Mouse (Mus musculus) right cerebral cortex, postnatal 36 days (tissue): ENCODE data around the gene Rabepk.
"Not testable (repeated sequence)": the region's sequence is repeated elsewhere in the genome, so short reads cannot be mapped to it uniquely, and the experiment has no call there.

Experiments used
- DNase-seq, 2 experiments: peaks; one replicate each; pipeline ENCODE4 v3.0.0; 2022; ENCODE audit warnings: low spot score in 2 of 2, mixed read lengths in 1 of 2

Rabepk gene

DNA sequence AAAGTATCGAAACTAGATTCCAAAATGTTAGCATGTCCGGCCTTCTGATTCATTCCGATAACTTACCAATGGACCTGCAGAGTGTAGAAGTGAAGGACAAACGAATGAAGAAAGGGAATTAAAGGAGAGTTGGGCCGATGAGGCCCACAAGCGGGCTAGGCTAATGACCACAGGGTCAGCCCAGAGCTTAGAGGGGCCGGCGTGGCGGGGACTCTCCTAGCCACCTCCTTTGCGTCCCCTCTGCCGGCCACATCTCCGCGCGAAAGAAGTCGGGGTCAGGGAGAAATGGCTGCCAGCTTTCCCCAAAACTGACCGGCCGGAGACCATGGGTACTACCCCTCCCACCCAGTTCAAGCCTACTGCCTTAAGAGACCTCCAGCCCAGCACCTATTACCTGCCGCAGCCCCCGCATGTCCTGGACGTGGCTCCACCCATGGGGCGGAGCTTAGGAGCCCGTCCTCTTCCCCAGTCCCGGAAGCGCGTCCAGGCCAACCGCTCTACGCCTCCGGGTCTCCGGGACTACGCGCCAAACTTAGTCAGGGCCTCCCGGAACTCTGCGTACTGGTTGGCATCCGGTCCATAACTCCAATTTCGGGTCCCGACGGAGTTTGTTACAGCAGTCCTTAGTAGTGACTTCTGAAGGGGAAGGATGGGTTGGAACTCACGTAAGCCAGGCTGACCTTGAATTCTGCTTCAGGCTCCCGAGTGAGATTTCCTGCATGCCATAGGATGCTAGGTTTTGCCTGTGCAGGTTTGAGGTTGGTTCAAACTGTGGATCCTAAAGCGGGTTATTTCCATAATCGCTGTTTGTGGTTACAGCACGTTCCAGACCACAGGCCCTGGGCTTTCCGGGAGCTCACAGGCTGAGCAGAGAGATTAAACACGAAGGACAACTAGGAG, at the start of gene Rabepk:
Gene Rabepk (minus strand): TSS at position 556 of the 900 bp plus-strand sequence.
- peak; percentile 60 to 74 for DNase-seq

DNA sequence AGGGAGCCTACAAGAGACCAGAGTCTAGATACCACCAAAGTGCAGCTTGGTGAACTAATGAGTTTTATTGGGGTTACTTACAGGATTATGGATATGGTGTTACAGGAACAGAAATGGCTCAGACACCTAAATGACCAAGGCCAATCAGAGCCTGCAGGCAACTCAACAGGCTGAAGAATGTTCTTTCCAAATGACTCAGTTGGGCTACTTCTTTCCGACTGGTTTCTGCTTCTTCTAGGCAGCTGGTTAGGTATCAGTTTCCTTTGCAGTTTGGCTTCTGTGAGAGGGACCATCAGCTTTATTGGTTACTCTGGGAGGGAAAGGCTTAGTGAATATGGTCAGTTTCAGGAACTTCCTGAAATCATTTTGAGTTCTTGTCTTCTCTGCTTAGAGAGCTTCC, 48.0 kb upstream of the Rabepk start:
- no peak for DNase-seq

DNA sequence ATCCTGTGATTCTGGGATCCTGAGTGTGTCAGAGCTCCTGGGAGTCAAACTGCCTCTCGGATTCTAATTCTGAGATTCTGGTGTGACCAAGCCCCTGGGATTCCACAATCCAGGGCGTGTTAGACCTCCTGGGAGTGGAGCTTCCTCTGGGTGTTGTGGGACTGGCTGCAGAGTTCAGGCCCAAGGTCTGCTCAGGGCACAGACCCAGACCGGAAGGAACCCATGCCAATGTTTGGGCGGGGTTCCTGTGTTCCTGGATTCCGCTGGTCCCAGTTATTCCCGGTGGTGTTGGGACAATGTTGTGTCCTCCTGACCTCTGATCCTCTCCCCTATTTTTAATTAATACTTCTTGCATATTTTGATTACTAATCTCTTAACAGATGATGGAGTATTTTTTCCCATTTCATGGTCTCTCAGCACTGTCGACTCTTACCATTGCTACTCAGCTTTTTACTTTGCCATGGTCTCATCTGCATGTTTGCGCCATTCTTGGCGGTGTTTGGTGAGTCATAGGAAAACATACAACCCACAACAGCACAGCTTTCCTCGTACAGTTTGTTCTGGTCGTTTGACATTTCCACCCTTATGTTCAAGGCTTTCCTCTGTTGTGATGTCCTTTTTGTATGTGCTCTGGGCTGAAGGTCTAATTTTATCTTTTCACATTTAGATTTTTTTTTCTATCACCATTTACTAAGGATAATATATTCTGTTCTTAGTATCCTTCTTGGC, 43.7 kb upstream of the Rabepk start:
- DNase-seq = no peak

DNA sequence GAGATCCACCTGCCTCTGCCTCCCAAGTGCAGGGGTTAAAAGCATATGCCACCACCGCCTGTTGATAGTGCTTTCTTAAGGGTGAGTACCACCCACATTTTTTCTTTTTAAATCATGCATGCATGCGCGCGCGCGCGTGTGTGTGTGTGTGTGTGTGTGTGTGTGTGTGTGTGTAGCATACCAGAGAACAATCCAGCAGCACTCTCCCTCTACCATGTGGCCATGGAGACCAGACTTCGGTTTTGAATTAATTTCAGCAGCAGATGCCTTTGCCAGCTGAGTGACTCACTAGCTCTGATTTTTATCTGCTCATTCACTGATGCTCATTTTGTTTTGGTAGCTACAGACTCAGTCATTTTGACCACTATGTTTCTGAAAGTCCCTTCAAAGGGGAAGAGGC, 42.0 kb upstream of the Rabepk start:
- peak; percentile 60 to 70 for DNase-seq

DNA sequence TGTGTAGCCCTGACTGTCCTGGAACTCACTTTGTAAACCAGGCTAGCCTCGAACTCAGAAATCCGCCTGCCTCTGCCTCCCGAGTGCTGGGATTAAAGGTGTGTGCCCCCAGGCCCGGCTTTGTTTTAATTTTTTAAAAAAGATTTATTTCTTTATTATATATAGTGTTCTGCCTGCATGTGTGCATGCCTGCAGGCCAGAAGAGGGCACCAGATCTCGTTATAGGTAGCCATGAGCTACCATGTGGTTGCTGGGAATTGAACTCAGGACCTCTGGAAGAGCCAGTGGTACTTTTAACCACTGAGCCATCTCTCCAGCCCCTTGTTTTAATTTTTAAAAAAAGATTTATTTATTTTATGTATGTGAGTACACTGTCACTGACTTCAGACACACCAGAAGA, 40.4 kb upstream of the Rabepk start:
- not testable (repeated sequence) for DNase-seq

DNA sequence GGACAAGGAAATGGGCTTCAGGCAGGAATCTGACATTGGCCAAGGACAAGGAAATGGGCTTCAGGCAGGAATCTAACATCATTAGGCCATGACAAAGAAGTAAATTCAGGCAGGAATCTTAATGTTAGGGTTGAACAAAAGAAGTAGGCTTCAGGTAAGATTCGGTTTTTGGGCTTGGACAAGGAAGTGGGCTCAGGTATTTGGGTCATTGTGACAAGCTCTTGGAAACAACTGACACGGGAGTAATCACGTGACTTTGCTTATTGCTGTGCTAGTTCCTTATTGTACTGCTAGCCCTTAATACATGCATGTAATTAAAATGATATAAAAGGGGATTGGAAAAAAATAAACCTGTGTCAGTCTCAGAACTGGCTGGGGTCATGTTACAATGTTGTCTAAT, 36.0 kb upstream of the Rabepk start:
- no peak for DNase-seq

DNA sequence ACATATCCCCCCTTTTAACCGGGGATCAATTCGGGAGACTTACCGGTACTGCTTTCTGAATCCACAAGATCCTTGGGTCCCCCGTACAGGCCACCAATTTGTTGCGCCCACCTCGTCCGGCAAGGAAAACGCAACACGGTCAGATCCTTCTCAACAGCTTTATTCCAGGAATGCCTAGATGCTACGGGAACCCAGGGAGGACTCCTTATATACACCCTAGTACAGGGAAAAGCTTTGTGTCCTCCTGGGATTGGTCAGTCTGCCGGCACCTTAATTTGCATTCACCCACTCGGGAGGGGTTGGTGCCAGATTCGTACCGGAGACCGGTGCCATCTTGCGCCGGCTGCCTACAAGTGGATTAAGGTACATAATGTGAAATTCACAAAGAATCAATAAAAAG, 33.9 kb upstream of the Rabepk start:
- DNase-seq = no peak

DNA sequence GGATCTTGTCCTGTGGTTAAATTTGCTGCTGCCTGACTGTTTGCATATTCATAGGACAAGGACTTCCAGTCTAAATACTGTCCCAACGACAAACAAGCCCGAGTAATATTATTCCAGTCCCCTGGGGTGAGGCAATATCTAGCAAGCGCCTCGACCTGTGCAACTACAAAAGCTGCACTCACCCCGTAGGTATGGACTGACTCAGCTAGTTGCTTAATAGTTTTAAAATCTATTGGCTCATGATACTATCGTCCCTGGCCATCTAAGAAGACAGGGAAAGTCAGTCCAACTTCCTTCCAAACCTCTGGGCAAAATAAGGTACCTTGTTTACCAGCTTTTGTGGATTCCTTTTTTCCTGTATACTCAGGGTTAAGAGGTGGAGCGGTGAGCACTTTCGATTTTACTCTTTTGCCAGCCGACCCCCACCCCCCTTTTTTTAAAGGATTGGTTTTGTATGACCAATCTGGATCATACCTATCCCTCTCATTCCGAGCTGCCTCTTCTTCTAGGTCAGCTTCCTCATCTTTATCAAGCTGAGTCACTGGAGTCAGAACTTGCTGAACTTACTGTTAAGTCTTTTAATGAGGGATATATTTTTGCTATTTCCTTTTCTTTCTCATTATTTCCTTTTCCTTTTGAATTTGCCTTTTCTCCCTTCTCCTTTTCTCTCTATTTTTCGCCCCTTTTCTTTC, 33.2 kb upstream of the Rabepk start, which contains the start of gene Gm34653:
Gene Gm34653 (plus strand): TSS at position 242 of the 692 bp plus-strand sequence.
- not testable (repeated sequence) for DNase-seq

DNA sequence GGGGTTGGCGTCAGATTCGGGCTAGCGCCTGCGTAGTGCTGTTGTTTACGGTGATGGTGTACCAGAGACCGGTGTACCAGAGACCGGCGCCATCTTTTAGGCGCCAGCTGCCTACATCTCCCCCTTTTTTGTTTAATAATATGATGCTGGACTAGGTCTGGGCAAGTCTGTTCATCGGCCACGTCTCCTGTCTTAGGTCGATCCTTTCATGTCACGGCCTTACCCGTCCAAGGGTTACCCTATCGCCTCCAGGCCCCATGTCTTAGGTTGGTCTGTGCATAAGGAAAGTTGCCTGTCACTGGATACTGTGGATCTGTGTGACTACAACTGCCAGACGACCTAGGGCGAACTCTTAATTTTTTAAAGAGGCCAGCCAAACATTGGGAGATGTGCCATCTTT, 30.4 kb upstream of the Rabepk start:
- DNase-seq = not testable (repeated sequence)

DNA sequence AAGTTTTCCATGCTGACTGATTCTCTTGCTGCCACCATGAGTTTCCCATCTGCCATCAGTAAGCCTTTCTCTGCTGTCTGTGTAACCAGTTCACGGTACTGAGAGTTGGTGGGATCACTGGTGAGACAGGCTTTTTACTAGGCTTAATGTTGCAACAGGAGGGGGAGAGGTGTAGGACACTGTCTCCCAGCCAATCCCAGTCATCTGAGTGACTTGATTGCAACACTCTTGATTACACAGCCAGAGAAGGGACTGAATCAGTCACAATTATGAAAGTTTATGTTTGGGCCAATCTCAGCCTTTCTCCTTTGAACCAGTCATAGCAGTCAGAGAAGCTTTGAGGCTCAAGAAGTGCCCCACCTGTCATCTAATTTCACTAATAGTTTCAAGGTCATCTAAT, 28.3 kb upstream of the Rabepk start:
- DNase-seq = no peak

DNA sequence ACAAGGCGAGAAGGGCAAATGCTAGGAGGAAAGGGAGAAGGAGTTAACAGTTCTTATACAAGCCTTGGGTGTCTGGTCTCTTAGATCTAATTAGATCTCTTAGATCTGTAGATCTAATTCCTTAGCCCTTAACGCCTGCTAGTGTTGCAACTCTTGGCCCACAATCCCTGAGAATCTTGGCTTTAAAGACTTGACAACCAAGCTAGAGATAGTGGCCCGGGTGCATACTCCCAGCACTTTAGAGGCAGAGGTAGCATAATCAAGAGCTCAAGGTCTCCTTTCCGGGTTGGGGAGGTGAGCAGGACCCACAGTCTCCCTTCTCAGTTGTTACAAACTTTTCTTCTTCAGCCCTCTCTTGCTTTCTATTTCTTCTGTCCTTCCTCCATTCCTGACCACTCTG, 27.9 kb upstream of the Rabepk start:
- no peak for DNase-seq

DNA sequence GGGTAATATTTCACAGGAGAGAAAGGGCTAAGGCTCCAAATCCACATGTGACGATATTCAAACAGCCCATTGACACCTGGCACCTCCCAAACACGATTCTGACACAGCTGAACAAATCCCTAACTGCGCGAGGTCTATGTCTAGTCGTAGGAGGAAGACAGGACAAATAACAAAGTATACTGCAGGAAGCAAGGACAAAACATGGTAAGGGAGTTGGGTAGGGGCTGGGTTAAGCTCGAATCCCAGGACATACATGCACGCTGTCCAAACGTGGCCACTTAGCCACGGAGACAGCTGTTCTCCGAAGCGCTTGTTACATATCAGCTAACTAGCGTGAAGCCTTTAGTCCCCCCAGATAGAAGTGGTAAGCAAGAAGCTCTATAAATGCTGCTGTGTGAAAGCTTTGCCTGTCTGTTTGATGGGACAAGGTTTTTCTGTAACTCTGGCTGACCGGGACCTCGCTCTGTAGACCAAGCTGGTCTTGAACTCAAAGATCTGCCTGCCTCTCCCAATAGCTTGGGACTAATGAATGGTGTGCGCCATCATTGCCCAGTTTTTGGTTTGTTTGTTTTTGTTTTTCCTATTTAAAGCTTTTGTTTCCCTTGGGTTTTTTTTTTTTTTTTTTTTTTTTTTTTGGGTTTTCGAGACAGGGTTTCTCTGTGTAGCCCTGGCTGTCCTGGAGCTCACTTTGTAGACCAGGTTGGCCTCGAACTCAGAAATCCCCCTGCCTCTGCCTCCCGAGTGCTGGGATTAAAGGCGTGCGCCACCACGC, 26.9 kb upstream of the Rabepk start:
- DNase-seq = no peak

DNA sequence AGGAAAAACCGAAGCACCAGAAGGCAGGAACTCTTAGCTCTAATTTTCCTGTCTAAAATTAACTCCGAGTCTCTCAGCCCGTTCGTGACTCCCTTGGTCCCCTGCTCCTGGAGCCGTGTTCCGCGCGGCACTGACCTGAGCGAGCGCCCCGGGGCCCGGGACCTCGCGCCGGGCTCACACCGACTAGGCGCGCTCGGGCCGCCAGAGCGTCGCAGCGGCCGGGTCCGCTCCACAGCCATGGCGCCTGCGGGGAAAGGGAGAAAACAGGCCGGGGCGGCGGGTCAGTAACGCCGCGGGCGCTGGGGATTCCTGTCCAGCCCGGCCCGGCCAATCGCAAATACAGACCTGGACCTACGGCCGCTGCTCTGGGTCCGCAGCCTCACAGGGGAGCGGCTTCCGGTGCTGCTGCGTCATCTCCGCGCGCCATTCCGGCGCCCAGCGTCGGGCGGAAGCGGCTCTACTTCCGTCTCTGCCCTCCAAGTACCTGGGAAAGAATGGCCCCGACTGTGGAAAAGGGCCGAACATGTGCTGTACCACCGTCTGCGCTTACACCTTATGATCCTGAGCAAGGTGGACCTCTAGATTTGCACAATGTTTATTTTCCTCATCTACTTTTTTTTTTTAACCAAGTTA, 26.2 kb upstream of the Rabepk start, which contains the start of gene Fbxw2:
Gene Fbxw2 (minus strand): TSS at position 485 of the 633 bp plus-strand sequence.
- DNase-seq = peak; percentile 90 to 93

DNA sequence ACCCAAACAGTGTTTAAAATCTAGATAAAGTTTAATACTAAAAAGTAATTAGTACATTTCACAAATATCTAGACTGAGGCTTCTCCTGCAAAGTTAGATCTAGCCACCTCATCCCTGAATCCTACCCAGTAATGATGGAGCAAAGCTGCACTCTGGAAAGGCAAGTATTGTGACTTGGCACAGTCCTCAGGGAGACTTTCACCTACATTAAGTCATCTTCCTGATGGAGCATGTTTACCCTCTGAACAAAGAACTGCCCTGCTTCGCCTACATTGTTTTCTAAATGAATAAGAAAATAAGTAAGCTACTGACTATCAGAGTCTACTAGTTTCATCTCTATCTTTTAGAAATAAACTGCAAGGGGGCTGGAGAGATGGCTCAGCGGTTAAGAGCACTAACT, 18.8 kb upstream of the Rabepk start:
- DNase-seq = no peak

DNA sequence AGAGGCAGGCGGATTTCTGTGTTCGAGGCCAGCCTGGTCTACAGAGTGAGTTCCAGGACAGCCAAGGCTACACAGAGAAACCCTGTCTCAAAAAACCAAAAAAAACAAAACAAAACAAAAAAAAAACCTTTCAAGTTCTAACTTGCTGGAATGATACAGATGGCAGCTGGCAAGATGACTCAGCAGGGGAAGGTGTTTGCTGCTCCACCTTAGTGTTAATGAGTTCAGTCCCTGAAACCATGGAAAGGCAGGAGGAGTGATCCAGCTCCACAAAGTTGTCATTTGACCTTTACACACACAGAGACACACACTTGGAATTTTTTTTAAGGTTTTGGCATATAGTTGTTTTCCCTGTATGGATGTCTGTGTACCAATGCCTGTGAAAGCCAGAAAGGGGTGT, 16.2 kb upstream of the Rabepk start:
- DNase-seq = not testable (repeated sequence)

DNA sequence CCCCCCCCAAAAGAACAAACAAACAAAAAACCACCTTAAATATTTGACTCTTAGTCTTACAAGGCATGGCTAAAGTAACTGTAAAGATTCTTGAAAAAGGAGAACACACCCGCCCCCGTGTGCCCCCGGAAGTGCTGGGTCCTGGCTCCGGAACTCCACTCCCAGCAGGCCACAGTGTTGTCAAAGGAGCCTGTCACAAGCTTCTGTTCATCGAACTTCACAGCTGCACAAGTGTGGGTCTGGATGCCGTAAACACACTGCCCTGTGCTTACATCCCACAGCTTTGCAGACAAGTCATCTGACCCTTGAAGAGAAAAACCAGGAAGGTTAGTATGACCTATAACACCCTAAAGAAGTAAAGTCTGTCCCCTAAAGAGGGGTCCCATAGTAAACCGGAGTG, 13.0 kb upstream of the Rabepk start:
- DNase-seq = no peak

DNA sequence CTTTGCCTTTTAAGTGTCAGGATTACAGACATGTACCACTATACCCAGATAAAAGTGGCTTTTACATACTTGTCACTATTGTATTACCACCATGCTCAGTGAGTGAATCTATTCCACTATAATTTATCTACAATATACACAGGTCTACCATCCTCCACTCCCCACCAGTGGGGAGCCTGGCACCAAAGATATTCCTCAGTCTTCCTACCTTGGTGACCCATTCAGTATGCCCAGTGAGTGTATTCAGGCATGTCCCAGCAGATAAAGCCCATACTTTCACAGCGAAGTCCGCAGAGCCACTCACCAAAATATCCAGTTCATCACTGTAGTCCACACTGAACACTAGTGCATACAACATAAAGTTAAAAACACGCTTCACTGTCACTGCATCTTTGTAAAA, 11.1 kb upstream of the Rabepk start:
- no peak for DNase-seq

DNA sequence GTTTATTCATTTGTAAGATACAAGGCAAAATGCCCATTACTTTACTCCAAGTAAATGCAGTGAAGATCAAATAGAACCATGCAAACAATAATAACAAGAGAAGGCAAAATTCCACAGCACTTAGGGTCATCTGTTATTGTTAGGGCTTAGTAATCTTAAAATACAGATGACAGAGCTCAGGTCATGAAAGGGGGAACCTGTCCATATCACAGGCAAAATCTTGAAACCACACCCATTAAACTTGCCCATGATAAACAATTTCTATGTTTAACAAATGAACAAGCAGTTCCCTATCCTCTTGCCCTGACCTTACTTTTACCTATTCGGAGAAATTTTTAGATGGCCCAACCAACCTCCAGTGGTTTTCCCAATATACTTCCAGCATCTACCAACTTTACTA, 9.9 kb upstream of the Rabepk start:
- DNase-seq = no peak

DNA sequence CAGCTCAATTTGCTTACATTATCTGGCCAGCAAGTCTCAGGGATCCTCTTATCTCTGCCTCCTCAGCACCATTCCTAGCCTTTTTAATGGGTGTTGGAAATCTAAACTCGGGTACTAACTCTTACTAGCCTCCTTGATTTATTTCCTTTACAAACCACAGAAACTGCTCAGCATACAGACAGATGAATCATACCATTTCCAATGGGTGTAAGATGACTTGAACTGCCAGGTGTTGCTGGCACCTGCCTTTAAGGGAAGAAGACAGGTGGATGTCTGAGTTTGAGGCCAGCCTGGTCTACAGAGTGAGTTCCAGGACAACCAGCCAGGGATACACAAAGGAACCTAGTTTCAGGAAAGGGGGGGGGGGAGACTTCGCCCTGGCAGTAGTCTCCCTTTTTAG, 8.3 kb upstream of the Rabepk start:
- DNase-seq = no peak

DNA sequence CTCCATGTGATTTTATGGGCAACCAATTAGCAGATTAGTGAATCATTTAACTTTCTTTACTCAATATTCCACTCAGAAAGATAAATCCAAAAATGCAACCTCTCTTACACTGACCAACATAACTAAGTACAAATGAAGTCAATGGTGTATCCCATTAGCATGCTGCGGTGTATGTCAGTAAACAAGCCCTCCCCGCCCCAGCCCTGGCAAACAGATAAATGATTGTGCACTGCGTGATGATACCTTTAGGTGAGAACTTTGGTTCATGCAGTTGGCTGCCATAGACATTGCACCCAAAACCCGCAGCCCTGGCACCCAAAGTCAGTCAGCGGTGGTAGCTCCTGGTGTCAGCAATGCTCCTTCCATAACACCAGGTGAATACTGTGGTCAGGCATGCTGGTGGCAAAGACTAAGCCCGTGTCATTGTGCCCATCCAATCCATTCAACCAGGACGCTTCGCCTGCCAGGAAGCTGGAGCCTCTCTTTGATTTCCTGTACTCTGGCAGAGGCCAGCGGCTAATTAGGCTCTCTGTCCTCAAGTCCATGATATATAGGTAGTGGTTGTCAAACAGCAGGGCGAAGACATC, 5.7 kb upstream of the Rabepk start:
- no peak for DNase-seq

DNA sequence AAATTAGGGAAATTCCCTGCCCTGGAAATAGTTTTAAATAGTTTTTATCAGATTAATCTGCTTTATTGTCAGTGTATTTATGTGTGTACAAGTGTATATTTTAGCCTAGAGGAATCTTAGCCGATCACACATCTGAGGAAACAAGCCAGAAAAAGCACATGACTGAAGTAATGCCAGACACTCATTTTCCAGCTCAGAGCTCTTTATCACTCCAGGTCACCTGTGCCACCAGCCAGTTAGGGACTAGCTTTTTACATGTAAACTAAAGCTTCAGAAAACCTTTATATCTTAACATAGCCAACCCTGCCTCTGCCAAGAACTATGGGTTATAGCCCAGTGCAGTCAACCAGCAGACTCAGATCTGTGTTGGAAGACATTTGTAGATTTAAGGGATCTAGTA, 5.1 kb upstream of the Rabepk start:
- no peak for DNase-seq
